Mouse (Mus musculus) layer of hippocampus, adult 18-20 months (tissue): ENCODE measurements around the gene Tex29. TPM values are rescaled to one million over a fixed set of nuclear protein-coding genes. Genes with fewer than 3 reads are reported as not detected.

Experiments used
- total RNA-seq, 2 experiments: library from RNA; stranded (reverse); gene quantifications; 2 replicates each; pipeline ENCODE4 v1.2.3; 2021

Gene Tex29
- total RNA-seq, 2 experiments from 2014 or later: 0.58 TPM; not detected in 1

Other genes with a start within 250 kb of the Tex29 start
- gene Ankrd10, start 204.7 kb upstream of the Tex29 start, total RNA-seq: 10 to 100 TPM; 58.0 to 60.6 TPM
- not detected for gene 1700016D06Rik, start 139.4 kb upstream of the Tex29 start, total RNA-seq
- 100 to 1,000 TPM; 107 to 109 TPM for gene Arhgef7, start 112.8 kb upstream of the Tex29 start, total RNA-seq